Mouse (Mus musculus) midbrain, embryonic 15.5 days (tissue): Measurements from ENCODE around the gene Plekha7. TPM values are rescaled to one million over a fixed set of nuclear protein-coding genes. Genes with fewer than 3 reads are reported as not detected.

Source experiments
- ATAC-seq: fragments of 200-750 bp; cut with Nextera tagmentation; replicated peaks from 2 replicates; pipeline ENCODE4 v1.8.0; 2017; ENCODE audit warnings: moderate TSS enrichment
- H3K27ac ChIP-seq: fragments of 300-500 bp; sonication (generic); 2 replicates; pipeline ENCODE4 v1.5.1; 2015; ENCODE audit warnings: mild to moderate bottlenecking, inconsistent platforms
- H3K27me3 ChIP-seq: fragments of 300-500 bp; sonication (generic); replicated peaks from 2 replicates; pipeline ENCODE4 v1.6.1; 2015; ENCODE audit warnings: inconsistent platforms
- H3K36me3 ChIP-seq: fragments of 300-500 bp; sonication (generic); replicated peaks from 2 replicates; pipeline ENCODE4 v1.6.1; 2015; ENCODE audit warnings: inconsistent platforms
- H3K4me1 ChIP-seq: fragments of 300-500 bp; sonication (generic); 2 replicates; pipeline ENCODE4 v1.6.1; 2015; ENCODE audit warnings: inconsistent platforms
- H3K4me2 ChIP-seq: fragments of 300-500 bp; sonication (generic); 2 replicates; pipeline ENCODE4 v1.6.1; 2015; ENCODE audit warnings: inconsistent platforms, mild to moderate bottlenecking, moderate library complexity
- H3K4me3 ChIP-seq: fragments of 300-500 bp; sonication (generic); 2 replicates; pipeline ENCODE4 v1.5.1; 2015; ENCODE audit warnings: mild to moderate bottlenecking, inconsistent platforms
- H3K9ac ChIP-seq: fragments of 300-500 bp; sonication (generic); 2 replicates; pipeline ENCODE4 v1.6.1; 2015; ENCODE audit warnings: mild to moderate bottlenecking, inconsistent platforms
- H3K9me3 ChIP-seq: fragments of 300-500 bp; sonication (generic); 2 replicates; pipeline ENCODE4 v1.6.1; 2016; ENCODE audit warnings: inconsistent platforms
- WGBS: fragments of 180-500 bp; shearing (Covaris S2); methylation state at CpG from one replicate; pipeline ENCODE4 v1.1.7; 2015; ENCODE audit warnings: mixed read lengths; 5-methylcytosine and 5-hydroxymethylcytosine counted together
- polyA plus RNA-seq: library from polyadenylated mRNA; unstranded; fragments of >200 nt; fragmentation: Nextera tagmentation; extraction: Ambion mirVana; gene quantifications from 2 replicates; pipeline ENCODE4 v1.2.1, GENCODE M21; 2015

The Plekha7 gene
- polyA plus RNA-seq, 1 experiment from 2014 or later, result 11.1 TPM

DNA sequence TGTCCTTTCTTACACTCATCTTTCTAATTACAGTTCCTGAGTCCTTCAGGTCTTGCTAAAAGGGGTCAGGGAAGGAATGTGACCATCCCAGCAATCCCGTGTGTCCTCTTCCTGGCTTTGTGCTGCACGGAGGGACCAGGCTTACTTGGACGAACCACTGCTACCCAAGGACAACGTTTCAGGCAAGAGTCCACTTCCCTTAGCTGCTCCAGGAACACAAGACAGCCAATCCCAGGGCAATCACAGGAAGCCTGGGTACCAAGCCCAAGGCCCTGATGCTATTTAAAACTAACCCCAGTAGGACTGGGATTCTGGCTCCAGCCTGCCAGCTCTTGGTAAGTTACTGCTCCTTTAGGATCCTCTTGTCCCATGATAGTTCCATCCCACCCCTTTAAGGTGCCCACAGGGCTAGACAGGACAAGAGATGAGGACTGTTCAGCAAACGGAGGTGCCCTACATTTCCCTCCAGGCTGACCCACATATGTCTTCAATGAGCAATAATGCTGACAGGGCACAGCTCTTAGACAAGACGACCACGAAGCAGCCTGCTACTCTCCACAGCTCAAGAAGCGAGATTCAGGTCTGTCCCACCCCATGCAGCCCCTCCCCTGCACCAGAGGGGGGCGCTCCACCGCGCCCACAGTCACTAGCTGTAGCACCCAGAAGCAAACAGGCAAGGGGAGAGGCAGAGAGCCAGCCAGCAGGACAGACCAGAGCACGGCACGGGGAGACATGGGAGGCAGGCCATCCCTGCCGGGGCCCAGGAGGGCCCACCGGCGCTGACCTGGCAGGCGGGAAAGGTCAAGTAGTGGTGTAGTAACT is 151.9 kb downstream of the Plekha7 start:
- Histone ChIP-seq H3K4me1 (no peaks in the 10 kb centered on the region), H3K36me3 (no peaks in the 10 kb centered on the region), H3K4me2 (no peak overlapping the region), H3K9me3 (no peaks in the 10 kb centered on the region), H3K27ac (no peak overlapping the region), H3K27me3 (no peaks in the 10 kb centered on the region), H3K4me3 (no peak overlapping the region), H3K9ac (no peak overlapping the region)
- no peak for ATAC-seq
- WGBS, result 76% methylated on average over 17 of the region's 17 CpGs

DNA sequence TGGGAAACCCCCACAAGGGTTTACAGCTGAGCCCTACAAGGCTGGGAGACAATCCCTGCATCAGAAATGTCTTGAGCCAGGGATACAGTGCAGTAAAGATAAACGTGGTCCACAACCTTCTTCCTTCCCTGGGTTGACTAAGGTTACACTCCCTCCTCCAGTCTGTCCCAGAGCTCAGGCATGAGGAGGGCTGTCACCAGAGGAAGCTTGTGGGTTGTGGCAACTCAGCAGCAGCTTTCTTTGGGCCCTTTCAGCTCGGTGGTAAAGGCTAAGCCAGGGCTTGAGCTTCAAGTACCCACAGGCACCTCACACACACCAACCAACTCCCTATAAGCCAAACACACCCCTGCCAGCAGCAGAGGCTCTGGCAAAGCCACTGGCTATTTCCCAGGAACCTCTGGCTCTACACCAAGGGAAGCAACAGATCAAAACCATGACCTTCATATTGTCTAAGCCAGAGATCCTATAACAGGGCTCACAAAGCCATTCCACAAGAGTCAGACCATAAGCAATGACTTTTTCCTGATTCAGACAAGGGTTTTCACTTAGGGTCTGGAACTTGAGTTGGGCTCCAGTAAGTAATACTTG is 154.3 kb downstream of the Plekha7 start:
- Histone ChIP-seq H3K4me1 (no peaks in the 10 kb centered on the region), H3K9ac (no peak overlapping the region), H3K4me2 (no peak overlapping the region), H3K27me3 (no peaks in the 10 kb centered on the region), H3K9me3 (no peaks in the 10 kb centered on the region), H3K27ac (no peak overlapping the region), H3K4me3 (no peak overlapping the region), H3K36me3 (no peaks in the 10 kb centered on the region)
- ATAC-seq, result no peak
- WGBS, result 67% methylated on average over 2 of the region's 2 CpGs

DNA sequence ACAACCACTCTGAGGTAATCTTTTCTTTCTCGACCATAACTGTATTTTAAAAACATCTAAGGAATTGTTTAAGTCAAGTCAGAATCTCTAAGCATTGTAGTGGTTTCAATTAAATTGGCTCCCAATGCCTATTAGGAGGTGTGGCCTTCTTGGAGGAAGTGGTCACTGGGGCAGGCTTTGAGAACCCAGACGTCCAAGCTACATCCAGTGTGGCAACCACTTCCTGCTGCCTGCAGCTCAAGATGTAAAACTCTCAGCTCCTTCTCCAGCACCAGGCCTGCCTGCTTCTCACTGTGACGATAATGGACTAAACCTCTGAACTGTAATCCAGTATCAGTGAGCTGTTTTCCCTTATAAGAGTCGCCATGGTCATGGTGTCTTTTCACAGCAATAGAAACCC is 158.6 kb downstream of the Plekha7 start:
- ATAC-seq, result no peak
- Histone ChIP-seq H3K4me3 (no peak overlapping the region), H3K27ac (no peak overlapping the region), H3K27me3 (no peaks in the 10 kb centered on the region), H3K4me2 (no peak overlapping the region), H3K9me3 (no peaks in the 10 kb centered on the region), H3K36me3 (no peaks in the 10 kb centered on the region), H3K4me1 (no peaks in the 10 kb centered on the region), H3K9ac (no peak overlapping the region)
- 75% methylated on average over 4 of the region's 4 CpGs for WGBS

DNA sequence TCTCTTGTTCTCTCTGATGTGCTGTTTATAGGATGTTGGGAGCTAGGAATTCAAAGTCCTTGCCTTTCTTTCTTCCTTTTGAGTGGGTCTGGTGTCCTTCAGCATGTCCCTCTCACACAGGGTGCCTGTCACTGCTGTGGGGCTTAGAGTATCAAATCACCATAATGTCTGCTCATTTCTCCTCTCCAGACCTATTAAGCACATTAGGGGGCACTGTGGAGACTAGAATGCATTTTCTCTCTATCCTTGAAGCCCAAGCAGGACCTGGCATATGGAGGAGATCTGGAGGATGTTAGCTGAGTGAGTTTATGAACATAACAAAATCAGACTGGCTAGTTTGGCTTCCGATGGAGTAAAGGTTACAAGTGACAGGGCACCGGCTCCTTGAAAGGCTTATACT is 161.1 kb downstream of the Plekha7 start:
- no peaks in the 10 kb centered on the region for H3K27me3 ChIP-seq
- no peak overlapping the region for H3K27ac ChIP-seq
- 92% methylated on average over 2 of the region's 2 CpGs for WGBS
- no peaks in the 10 kb centered on the region for H3K4me1 ChIP-seq
- no peaks in the 10 kb centered on the region for H3K9me3 ChIP-seq
- no peak overlapping the region for H3K4me2 ChIP-seq
- H3K9ac ChIP-seq, result no peak overlapping the region
- ATAC-seq, result no peak
- H3K4me3 ChIP-seq, result no peak overlapping the region
- H3K36me3 ChIP-seq, result no peaks in the 10 kb centered on the region

DNA sequence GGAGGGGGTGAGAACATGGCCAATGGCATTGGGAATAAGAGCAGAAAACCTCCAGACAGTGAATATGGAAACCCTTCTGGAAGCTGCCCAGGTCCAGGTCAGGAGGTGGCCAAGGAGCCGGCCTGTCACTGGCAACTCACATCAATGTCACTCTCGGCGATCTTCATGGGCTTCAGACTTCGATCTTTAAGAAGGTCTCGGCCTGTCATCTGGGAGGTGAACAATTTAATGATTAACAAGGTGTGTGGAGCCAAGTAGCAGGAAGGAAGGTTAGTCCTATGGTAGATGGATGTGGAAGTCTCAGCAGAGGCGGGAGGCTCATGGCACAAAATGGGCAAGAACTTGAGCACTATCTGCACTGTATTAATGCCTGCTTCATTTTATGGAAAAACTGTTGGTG is 163.1 kb downstream of the Plekha7 start:
- no peak overlapping the region for H3K9ac ChIP-seq
- H3K9me3 ChIP-seq, result no peaks in the 10 kb centered on the region
- 97% methylated on average over 6 of the region's 6 CpGs for WGBS
- H3K4me1 ChIP-seq, result no peaks in the 10 kb centered on the region
- H3K4me3 ChIP-seq, result no peak overlapping the region
- ATAC-seq, result no peak
- H3K27me3 ChIP-seq, result no peaks in the 10 kb centered on the region
- no peak overlapping the region for H3K27ac ChIP-seq
- H3K4me2 ChIP-seq, result no peak overlapping the region
- no peaks in the 10 kb centered on the region for H3K36me3 ChIP-seq

DNA sequence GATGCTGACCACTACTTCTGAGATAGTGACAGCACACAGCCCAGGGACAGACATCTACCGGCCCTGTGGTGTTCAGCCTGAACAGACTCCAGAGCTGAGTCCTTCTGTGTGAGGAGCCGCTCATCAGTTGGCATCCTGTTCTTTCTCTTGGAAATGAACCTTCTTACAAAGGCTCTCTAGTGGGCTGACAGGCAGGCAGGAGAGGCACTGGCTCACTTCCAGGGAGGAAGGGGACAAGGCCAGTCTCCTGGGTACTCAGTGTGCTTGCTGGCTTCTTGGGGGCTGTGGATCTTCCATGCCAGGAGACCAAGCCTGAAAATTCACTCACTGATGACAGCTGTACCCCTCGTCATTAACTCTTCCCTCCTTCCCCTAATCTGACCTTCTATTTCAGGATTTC is 170.5 kb downstream of the Plekha7 start:
- 59% methylated on average over 3 of the region's 3 CpGs for WGBS
- Histone ChIP-seq H3K4me1 (no peaks in the 10 kb centered on the region), H3K4me3 (no peak overlapping the region), H3K36me3 (no peaks in the 10 kb centered on the region), H3K4me2 (no peak overlapping the region), H3K9ac (no peak overlapping the region), H3K27me3 (no peaks in the 10 kb centered on the region), H3K27ac (no peak overlapping the region), H3K9me3 (no peaks in the 10 kb centered on the region)
- no peak for ATAC-seq

DNA sequence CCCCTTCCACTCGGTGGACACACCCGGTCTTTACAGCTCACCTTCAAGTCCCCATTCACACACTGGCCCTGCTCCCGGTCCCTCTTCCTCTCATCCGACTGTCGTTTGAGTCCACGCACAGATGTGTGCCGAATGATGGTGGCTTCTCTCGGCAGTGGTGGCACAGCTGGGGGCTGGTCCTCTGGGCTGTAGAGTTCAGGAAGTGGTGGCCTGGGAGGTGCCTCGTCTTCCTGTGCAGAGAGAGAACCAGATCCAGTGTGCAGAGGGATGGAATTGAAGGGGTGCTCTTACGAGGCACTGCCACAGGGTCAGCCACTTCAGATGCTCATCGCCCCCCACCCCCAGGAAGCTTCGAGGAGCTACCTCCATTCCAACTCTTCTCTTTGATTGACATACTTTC is 171.0 kb downstream of the Plekha7 start:
- Histone ChIP-seq H3K4me1 (no peaks in the 10 kb centered on the region; the same call in 1 of the 2 replicates), H3K9me3 (no peaks in the 10 kb centered on the region), H3K4me3 (no peak overlapping the region), H3K4me2 (no peak overlapping the region), H3K36me3 (no peaks in the 10 kb centered on the region), H3K27ac (no peak overlapping the region), H3K9ac (no peak overlapping the region), H3K27me3 (no peaks in the 10 kb centered on the region)
- WGBS, result 92% methylated on average over 12 of the region's 12 CpGs
- ATAC-seq, result no peak

DNA sequence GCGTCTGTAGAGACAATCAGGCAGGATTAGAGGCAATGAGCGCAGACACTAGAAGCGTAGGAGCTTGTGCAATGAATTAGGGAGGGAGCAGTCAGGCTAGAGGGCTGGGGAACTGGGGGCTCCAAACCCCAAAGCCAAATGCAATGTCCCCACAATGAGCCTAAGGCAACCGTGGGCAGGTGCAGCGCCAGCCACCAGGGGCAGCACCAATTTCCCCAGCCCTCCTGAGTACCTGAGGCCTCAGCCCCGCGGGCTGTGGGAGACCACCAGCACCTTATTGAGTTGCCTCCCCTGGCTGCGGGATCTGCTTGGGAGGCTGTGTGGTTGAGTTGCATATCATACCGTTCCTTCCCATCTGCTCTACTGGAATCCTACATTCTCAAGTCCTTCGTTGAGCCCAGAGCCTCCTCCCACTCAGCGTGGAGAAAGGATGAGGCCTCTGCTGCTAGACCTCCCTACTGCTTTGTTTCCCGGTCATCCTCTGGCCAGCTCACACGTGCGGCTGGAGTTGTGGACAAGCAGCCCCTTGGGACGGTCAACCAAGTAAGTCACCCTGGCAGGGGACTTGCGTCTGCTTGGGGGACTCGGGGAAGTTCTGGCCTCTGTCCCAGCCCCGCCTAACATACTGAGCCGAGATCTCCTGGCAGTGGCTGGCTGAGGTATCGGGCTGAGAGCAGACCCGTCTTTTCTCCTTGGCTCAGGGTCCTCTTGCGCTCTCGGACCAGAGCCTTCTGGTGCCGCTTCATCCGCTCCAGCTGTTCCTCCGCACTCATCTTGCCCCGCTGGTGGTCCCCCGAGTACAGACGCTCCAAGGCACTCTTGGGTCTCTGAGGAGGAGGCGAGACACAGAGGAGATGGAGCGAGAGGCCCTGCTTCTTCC is 173.5 kb downstream of the Plekha7 start:
- Histone ChIP-seq H3K9me3 (no peaks in the 10 kb centered on the region), H3K4me2 (no peak overlapping the region), H3K4me1 (peaks cover 4% of the 10 kb centered on the region), H3K9ac (no peak overlapping the region), H3K27me3 (no peaks in the 10 kb centered on the region), H3K4me3 (no peak overlapping the region), H3K27ac (no peak overlapping the region), H3K36me3 (no peaks in the 10 kb centered on the region)
- no peak for ATAC-seq
- WGBS, result 79% methylated on average over 31 of the region's 31 CpGs

DNA sequence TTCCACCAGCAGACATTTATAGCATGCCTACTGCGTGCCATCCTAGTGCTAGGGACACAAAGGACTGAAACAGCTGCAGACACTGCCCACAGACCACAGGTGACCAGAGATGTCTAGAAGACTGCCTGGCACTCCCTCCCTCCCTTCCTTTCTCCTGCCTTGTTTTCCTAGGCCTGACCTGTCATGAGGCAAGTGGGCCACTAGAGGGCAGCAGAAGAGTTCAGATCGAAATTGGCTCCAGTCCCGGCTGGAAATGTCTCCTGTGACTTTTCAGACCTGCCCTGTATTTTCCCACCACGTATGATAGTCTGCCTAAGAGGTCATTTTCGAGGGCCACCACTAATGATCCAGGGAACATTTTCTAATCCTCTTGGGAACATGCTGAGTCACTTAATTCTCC is 176.1 kb downstream of the Plekha7 start:
- H3K4me2 ChIP-seq, result no peak overlapping the region
- no peak overlapping the region for H3K9ac ChIP-seq
- ATAC-seq, result peak; percentile 68
- no peak overlapping the region for H3K4me3 ChIP-seq
- H3K9me3 ChIP-seq, result no peaks in the 10 kb centered on the region
- H3K27ac ChIP-seq, result peak overlapping the region; percentile 62; the same call in 1 of the 2 replicates
- no peaks in the 10 kb centered on the region for H3K27me3 ChIP-seq
- no peaks in the 10 kb centered on the region for H3K36me3 ChIP-seq
- WGBS, result 6% methylated on average over 5 of the region's 5 CpGs
- peaks cover 4% of the 10 kb centered on the region for H3K4me1 ChIP-seq

DNA sequence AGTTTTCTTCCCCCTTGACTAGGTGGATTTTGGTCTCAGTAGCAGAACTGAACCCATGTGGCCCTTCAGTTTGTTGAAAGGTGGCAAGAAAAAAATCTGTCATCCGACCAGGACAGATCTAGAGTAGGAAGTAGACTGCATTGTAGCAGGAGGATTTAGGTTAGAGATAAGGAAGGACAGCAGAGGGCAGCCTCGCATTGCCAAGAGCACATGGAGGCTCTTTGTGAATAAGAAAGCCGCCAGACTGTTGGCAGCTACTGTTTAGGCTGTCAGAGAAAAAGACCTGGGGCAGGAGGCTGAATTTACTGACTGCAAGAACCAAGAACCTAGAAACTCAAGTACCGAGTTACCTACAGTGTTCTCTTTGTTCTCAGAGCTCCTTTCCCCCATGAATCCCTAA is 176.8 kb downstream of the Plekha7 start:
- Histone ChIP-seq H3K4me1 (peaks cover 4% of the 10 kb centered on the region), H3K4me3 (no peak overlapping the region), H3K36me3 (no peaks in the 10 kb centered on the region), H3K4me2 (no peak overlapping the region), H3K27ac (peak overlapping the region; percentile 62; the same call in 1 of the 2 replicates), H3K9ac (no peak overlapping the region), H3K27me3 (no peaks in the 10 kb centered on the region), H3K9me3 (no peaks in the 10 kb centered on the region)
- WGBS, result 17% methylated on average over 4 of the region's 4 CpGs
- peak; percentile 67 for ATAC-seq

DNA sequence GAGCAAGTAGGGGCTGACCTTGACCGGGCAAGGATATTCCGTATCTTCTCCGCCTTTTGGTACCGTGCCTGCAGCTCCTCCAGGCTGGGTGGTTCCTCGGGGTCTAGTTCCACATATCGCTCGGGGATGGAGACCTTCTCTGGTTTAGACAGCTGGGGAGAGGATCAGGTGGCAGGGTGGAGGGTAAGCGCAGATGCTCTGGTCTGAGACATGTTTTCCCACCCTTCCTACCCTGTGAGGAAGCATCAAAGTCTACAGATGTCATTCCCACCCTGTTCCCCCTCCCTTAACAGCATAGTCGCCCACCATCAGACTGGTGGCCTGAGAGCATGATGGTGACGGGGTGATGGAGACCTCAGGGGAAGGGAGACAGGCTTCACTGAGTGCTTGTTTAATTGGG is 178.8 kb downstream of the Plekha7 start:
- Histone ChIP-seq H3K9me3 (no peaks in the 10 kb centered on the region), H3K27me3 (no peaks in the 10 kb centered on the region), H3K9ac (no peak overlapping the region), H3K4me1 (peaks cover 4% of the 10 kb centered on the region), H3K27ac (no peak overlapping the region), H3K36me3 (no peaks in the 10 kb centered on the region), H3K4me2 (no peak overlapping the region), H3K4me3 (no peak overlapping the region)
- no peak for ATAC-seq
- 90% methylated on average over 10 of the region's 10 CpGs for WGBS

DNA sequence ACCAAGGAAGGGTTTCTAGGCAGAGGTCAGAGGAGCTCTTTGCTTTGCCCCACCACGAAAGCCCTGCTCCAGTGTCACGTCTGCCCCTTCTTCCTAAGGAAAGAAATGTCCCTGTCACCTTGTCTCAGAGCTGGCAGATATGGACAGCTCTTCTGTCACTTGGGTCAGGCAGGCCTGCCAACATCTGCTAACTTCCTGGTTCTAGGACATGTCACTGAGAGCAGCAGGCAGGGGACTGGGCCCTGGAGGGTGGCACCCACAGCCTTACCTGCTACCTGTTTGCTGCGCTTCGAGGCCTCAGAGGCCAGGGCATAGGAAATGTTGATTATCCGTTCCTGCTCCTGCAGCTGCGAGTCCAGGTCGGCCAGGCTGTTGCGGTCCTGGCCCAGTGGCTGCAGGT is 179.9 kb downstream of the Plekha7 start:
- whole genome bisulfite sequencing, result 96% methylated on average over 8 of the region's 8 CpGs
- H3K27me3 ChIP-seq, result no peaks in the 10 kb centered on the region
- no peak overlapping the region for H3K9ac ChIP-seq
- peaks cover 4% of the 10 kb centered on the region for H3K4me1 ChIP-seq
- no peak overlapping the region for H3K4me2 ChIP-seq
- no peak overlapping the region for H3K4me3 ChIP-seq
- no peak for ATAC-seq
- no peak overlapping the region for H3K27ac ChIP-seq
- no peaks in the 10 kb centered on the region for H3K36me3 ChIP-seq
- H3K9me3 ChIP-seq, result no peaks in the 10 kb centered on the region
